Mouse (Mus musculus): ENCODE results near the gene Dagla.

DNA sequence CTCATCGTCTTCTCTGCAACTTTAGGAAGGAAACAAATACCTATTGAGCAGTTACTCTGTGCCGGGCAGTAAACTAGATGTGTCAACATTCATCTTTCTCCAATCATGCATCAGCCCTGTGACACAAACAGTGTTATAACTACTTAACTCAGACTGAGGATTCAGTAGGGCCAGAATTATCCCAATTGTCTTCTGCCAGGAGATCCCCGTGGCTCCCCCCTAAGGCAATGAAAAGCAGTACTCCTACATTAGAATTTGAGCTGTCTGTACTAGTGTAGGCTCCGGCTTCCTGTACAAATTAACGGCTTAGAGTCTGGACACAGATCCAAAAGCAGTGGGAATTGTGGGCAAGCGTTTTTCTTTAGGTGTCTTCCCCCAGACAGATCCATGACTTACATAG is 99.6 kb downstream of the Dagla start:
- TF ChIP-seq CTCF (IDR thresholded peaks at IDR 0.05; ENCODE audit: control insufficient read depth, insufficient read depth, insufficient replicate concordance, low read depth, low read length) (no peak), POLR2A (IDR thresholded peaks at IDR 0.05; ENCODE audit: control insufficient read depth, low read depth, low read length) (no peak)

All from testis, adult 2 months (tissue).